Mouse (Mus musculus) retina, postnatal 7 days (tissue): ENCODE results near the gene Dusp9.

Source experiments
- DNase-seq: peaks from one replicate; pipeline ENCODE4 v3.0.0-alpha.2; 2012; ENCODE audit warnings: low read depth, low spot score

The Dusp9 gene

GRCm38 (mm10) chrX:73639255-73639675, at the start of gene Dusp9:
Gene Dusp9 (plus strand): TSS chrX:73639419.
- DNase-seq: no peak

GRCm38 (mm10) chrX:73593212-73593611, 46.0 kb upstream of the Dusp9 start:
- DNase-seq: no peak

- DNase-seq: no peak
These were observed 44.6 kb upstream of the Dusp9 start for GRCm38 (mm10) chrX:73594451-73595121.

GRCm38 (mm10) chrX:73595297-73595938, 43.8 kb upstream of the Dusp9 start:
- no peak for DNase-seq

GRCm38 (mm10) chrX:73601456-73601855, 37.8 kb upstream of the Dusp9 start:
- DNase-seq: no peak

GRCm38 (mm10) chrX:73613665-73614064, 25.6 kb upstream of the Dusp9 start:
- no peak for DNase-seq

DNA sequence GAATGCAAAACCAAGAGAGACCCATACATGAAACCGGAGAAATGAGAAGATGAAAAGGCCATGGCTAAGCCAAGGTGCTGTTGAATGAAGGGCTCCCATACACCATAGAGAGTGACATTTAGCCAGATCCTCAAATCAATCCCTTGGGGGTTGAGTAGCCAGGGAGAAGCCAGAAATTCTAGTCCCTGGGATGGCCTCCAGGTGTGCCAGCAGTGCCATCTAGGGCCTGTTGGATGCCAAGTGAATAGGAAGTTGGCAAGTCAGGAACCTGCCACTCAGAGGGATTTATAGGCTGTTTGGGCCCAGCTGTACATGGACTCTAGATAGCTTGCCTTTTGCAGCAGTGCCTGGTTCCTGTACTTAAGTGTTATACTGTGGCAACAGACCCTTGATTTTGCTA, 23.3 kb upstream of the Dusp9 start:
- DNase-seq: no peak

DNA sequence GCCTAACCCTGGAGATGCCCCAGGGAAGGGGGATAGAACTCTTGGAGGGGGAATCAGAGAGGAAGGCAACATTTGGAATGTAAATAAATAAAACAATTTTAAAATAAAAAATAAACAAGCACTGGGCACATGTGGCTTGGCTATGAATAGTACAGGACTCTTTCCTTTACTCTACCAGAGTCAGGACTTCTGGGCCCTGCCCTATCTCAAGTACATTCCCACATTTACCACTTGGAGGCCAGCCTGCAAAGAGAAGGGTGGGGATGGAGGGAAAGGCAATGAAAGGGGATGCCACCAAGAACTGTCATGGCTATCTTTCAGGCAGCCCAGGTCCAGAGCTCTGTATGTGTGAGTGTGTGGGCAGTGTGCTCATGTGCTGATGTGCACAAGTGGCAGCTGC, 19.8 kb upstream of the Dusp9 start:
- DNase-seq: no peak

DNA sequence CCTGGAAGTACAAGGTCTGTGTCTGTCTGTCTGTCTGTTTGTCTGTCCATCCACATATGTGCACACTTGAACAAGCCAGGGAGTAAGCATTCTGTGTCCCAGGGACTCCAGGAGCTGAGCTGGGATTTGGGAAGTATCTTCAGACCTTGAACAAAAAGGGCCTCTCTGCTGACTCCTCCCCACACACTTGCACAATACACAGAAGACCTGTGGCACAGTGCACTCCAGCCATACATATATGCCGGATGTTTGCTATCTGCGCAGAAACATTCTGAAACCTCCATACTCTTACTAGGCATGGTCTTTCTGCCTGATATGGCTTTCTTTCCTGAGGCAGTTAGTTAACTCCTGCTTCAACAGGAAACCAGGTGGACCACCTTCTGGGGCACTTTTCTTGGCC, 19.3 kb upstream of the Dusp9 start:
- DNase-seq: no peak

- no peak for DNase-seq
These were observed 12.2 kb upstream of the Dusp9 start for GRCm38 (mm10) chrX:73626981-73627380.

- no peak for DNase-seq
These were observed 3.8 kb upstream of the Dusp9 start for GRCm38 (mm10) chrX:73635425-73635824.

DNA sequence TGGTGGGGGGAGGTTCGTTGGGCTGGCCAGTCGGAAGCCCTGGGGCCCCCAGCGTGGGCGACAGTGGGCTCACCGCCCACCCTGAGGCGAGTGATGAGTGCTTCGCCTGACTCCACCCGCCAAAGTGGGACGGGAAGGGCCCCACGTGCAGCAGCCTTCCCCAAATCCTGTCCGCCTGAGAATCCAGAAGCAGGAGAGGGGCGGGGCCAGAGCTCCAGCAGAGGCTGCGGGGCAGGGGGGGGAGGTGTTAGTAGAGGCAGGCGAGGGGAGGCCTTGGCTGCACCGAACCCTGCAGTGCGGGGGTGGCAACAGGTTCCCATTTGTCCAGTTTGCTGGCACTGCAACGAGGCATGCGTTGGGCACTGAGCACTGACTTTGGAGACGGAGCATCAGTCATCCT, 1.8 kb upstream of the Dusp9 start:
- no peak for DNase-seq

DNA sequence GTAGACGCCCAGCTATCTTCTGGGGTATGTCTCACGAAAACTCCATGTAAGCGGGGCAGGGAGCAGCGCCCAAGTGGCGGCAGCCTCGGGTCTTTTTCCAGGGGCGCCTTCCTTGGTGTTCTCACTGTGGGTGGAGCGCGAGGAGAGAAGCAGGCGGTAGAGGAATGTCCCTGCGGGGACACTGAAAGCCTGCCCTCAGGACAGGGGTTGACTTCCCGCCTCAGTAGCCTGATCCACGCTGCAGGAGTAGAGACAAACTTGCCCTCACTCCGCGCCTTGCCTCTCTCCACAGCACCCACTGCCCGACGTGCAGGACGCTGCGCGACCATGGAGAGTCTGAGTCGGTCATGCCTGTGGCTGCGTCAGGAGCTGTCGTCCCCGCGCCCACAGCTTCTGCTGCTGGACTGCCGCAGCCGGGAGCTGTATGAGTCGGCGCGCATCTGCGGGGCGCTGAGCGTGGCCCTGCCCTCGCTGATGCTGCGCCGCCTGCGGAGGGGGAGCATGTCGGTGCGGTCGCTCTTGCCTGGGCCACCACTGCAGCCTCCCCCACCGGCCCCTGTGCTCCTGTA, 766 bp downstream of the Dusp9 start:
- no peak for DNase-seq

- no peak for DNase-seq
These were observed 5.9 kb downstream of the Dusp9 start for GRCm38 (mm10) chrX:73645121-73645520.

- DNase-seq: no peak
These were observed 11.7 kb downstream of the Dusp9 start for GRCm38 (mm10) chrX:73650869-73651268.

DNA sequence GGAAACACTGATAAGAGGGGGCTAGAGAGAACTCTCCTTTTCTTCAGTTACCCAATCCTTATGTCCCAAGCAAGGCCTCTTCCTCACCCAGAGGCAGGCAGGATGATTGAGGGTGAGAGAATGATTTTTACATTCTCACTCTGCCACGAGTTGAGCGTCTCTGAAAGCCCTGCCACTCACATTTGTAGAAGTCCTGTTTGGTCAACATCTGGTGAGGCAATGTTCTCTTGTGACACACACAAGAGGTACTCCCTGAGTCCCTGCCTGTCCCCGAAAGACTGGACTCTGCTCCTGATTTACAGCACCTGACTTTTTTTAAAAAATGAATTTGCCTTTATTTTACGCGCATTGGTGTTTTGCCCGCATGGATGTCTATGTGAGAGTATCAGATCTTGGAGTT, 14.2 kb downstream of the Dusp9 start:
- no peak for DNase-seq

- DNase-seq: peak; percentile 66
These were observed 15.0 kb downstream of the Dusp9 start for GRCm38 (mm10) chrX:73654177-73654576.

DNA sequence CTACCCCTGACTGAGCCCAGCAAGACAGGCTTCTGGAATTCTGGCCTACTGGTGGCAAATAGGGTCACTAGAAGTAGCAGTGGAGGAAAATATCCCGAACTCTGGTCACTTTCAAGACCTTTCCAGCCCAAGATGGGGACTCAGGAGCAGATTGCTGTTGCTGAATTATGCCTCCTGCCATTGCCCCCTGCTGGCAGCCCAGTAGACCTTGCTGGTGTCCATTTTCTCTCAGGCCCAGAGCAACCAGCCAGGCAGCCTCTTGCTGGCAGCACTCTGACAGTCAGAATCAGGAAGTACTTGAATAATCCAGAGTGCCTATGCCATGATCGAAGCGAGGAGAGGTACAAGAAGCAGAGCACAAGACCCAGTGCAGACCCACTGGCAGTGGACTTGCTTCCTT, 16.3 kb downstream of the Dusp9 start:
- no peak for DNase-seq

- DNase-seq: no peak
These were observed 19.2 kb downstream of the Dusp9 start for GRCm38 (mm10) chrX:73658391-73658790.

- DNase-seq: no peak
These were observed 19.8 kb downstream of the Dusp9 start for GRCm38 (mm10) chrX:73658936-73659574.

GRCm38 (mm10) chrX:73659575-73660283, 20.5 kb downstream of the Dusp9 start, which contains the start of gene Pnck:
Gene Pnck (minus strand): TSS chrX:73660117.
- DNase-seq: no peak

- no peak for DNase-seq
These were observed 21.1 kb downstream of the Dusp9 start for GRCm38 (mm10) chrX:73660284-73660665.
